Mouse (Mus musculus) kidney, adult 11 months (tissue): Measurements from ENCODE around the gene Gm10518.
A peak's percentile ranks its signal among the peaks of the same experiment; 100 is the strongest.

Experiments used
- DNase-seq: peaks from one replicate; pipeline ENCODE4 v3.0.0; 2022

The Gm10518 gene

DNA sequence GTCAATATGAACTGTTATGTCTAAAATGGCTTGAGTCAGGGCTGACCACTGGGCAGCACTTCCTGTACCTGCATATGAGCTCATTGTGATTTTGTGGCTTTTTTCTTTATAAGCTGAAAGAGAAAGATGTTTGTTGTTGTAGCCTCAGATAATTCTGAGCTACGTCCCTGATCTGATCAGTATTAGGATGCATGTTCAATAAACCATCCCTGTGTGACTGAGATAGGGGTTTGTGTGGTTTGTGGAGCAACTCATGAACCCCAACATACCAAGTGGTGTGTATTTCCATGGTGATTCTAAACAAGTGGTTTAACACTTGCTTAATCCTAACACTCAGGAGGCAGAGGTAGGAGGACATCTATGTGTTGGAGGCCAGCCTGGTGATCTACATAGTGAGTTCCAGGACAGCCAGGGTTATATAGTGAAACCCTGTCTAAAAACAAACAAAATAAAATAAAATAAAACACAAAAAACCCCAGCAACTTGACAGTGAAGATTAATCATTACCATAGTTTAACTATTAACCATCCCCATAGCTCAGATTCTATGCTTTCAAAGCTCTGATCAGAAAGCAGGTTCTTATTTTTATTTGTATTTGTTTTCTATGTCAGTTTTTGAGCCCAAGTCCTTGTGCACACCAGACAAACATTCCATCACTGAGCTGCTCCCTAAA is 32.7 kb downstream of the Gm10518 start:
- no peak for DNase-seq

DNA sequence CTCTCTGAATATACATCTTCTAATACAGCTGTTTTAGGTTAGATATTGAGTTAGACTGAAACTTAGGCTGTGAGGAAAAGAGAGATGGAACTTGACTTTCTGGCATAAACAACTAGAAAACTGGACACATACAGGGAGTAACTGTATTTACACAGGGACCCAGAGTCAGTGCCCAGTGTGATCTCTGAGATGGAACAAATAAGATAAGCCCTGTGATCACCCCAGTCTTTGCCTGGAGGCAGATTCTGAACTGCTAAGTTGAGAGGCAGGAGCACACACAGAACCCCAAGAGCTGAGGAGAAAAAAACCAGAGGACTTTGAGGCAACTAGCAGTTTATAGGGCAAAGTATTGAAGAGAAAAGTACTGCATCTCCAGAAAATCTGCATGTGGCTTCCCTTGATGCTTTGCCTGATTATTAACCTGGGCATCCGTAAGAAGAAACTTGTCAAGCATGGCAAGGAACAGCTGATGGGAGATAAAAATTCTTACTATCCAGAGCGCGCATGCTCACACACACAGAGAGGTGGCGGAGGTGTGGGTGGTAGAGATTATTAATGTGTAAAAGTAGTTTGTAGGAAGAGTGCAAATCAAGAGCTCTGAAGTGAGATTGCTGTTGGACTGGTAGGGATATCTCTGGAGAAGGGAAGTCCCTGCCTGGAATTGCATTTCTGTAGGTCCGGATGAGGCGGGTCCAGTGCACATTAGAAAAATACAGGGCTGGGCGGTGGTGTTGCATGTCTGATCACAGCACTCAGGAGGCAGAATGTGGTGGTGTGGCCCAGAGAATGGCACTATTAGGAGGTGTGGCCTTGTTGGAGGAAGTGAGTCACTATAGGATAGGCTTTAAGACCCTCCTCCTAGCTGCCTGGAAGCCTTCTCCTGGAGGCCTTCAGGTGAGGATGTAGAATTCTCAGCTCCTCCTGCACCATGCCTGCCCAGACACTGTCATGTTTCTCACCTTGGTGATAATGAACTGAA is 33.5 kb downstream of the Gm10518 start:
- DNase-seq = peak; percentile 43

DNA sequence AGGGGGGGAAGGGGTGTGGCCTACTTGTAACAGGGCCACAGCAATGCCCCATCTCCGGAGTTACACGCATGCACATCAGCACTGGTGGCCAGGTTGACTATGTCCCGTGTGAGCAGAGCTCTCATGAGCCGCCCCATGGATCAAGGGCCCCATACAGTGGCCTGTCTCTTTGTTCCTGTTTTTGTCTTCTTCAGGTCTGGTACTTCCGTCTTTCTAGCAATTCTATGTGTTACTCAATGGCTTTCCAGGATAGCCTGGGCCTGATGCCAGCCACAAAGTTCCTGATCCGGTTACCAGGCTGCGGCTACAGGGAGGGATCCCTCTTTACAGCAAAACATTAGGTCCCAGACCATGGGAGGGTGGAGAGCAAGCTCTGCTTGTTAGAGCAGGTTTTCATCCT is 39.4 kb downstream of the Gm10518 start:
- no peak for DNase-seq

DNA sequence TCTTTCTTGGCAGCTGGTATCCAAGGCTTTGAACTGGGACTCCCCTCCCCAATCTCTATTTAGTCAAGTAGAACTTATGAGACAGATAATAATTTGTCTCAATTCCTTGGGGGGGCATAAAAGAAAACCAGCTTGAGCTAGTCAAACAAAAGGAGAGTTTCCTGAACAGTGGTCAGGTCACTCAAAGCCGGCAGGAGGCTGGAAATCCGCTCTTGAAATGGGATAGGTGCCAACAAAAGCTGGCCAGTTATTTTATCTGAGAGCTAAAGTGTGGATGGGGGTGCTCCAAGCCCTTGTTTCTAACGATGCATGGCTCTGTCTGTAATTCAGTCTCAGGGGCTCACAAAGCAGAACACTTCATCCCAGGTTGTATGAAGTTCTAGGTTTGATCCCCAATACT is 40.8 kb downstream of the Gm10518 start:
- no peak for DNase-seq

DNA sequence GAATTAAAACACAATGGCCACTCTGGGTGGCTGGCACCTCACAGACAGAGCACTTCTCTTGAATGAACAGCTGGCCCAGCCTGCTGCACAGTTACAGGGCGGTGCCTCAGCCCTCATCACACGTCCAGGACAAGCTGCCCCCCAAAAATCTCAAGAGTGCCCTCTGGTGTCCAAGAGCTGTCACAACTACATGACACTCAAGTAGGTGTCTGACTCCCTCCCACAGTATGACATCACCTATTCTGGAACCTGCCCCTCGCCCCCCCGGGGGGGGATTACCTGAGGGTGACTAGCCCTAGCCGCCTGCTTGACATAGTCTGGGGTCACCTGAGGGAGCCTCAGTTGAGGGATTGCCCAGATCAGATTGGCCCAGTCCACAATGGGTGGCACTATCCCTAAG is 41.7 kb downstream of the Gm10518 start:
- peak; percentile 67 for DNase-seq

DNA sequence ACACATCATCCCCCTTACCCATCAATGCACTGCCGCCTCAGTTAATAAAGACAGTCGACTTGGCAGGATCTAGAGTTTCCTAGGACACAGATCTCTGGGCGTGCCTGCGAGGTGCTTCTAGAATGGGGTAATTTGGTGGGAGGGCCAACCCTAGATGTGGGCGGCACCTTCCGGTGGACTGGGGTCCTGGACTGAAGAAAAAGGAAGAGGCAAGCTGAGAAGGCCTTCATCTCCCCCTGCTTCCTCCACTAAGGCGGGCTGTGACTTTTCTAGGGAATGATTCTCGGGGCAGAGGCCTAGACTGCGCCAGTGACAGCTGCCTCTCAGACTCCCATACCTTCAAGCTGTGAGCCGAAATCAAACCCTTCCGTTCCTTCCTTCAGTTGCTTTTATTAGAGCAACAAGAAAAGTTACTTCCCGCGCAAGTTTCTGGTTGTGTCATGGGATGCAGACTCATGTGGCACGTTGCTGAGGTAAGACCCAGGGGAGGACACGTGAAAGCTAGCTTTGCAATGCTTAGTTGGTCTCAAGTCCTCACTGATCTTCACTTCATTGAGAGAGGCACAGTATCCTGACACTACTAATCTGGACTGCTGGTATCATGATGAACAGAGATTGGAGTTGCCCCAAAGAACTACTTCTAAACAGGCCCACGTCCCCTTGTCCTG is 42.8 kb downstream of the Gm10518 start:
- no peak for DNase-seq

DNA sequence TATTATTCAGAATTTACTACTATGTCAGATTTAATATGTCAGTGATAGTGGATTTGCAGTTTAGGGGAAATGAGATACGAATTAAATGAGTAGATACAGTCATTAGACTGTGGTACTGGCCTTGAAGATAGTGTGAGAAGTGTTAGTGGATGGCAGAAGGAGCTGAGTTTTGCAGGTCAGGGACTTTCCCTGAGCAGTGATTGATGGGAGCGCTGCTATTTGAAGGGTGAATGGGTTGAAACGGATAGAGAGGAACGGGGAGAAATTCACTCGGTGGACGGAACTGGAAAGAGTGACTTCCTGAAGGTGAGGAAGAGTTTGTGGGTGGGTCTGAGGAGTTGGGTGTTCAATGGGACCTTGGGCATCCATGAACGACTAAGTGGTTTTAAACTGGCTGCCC is 44.0 kb downstream of the Gm10518 start:
- no peak for DNase-seq

DNA sequence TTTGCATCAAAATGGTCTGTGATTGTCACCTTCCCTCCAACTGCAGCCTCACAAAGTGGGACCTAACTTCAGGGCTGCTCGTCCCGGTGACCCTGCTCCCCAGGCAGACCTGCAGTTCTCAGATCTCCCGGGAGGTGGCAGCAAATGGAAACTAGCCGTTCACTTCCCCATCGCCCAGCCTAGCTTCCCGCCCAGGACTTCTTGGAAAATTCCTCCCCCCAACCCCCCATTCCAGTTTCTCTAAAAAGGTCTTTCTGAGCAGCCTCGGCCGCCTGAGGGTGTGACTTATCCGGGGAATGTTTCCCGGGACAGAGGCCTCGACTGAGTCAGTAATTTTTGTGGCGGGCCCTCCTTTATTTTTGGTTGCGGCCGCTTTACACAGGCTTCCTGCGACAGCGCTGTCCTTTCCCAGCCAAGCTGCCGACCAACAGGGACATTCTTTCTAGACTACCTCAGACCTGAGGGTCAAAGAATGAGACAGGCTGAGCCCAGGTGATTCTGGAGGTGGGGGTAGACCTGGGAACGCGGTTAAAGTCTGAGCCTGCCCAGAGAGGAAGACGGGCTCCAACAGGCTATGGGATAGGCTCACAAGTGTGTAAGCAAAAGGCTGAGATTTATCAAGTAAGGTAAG is 44.7 kb downstream of the Gm10518 start:
- peak; percentile 76 for DNase-seq

DNA sequence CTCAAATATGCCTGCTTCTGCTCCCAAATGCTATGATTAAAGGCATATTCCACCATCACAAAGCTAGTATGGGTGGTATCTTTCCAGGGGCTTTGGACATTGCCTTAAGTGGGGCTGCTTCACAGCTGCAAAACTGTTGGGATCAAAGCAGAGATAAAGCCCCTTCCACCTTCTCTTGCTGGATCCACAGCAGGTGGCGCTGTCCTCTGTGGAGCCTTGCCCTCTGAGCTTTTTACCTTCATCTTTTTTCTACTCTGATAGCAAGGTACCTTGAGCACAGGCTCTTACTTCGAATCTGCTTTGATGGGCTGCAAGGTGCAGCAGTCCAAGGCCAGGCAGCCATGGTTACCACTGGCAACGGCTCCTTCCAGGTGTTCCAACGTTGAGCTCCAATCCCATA is 50.2 kb downstream of the Gm10518 start:
- no peak for DNase-seq
